Mouse (Mus musculus): ENCODE data around the gene Btnl6.
"Not testable (repeated sequence)": the region's sequence is repeated elsewhere in the genome, so short reads cannot be mapped to it uniquely, and the experiment has no call there.

Btnl6 gene

GRCm38 (mm10) chr17:34517252-34517651 lies at the start of gene Btnl6:
Btnl6 (minus strand) TSS chr17:34517352.
- no peak for DNase-seq (ENCODE audit: low read depth, low spot score)

GRCm38 (mm10) chr17:34564796-34565195 lies 47.6 kb upstream of the Btnl6 start:
- no peak for DNase-seq (ENCODE audit: low read depth, low spot score)

- DNase-seq (ENCODE audit: low read depth, low spot score): no peak
These were observed 46.9 kb upstream of the Btnl6 start, which contains the start of gene Notch4 for GRCm38 (mm10) chr17:34564003-34564421. Notch4 (plus strand) TSS chr17:34564268.

GRCm38 (mm10) chr17:34563354-34563753 lies 46.2 kb upstream of the Btnl6 start:
- DNase-seq (ENCODE audit: low read depth, low spot score): no peak

GRCm38 (mm10) chr17:34562595-34562994 lies 45.4 kb upstream of the Btnl6 start:
- DNase-seq (ENCODE audit: low read depth, low spot score): no peak

- no peak for DNase-seq (ENCODE audit: low read depth, low spot score)
These were observed 44.0 kb upstream of the Btnl6 start for GRCm38 (mm10) chr17:34561200-34561599.

GRCm38 (mm10) chr17:34560438-34560837 lies 43.3 kb upstream of the Btnl6 start:
- DNase-seq (ENCODE audit: low read depth, low spot score): no peak

GRCm38 (mm10) chr17:34559895-34560294 lies 42.7 kb upstream of the Btnl6 start:
- no peak for DNase-seq (ENCODE audit: low read depth, low spot score)

GRCm38 (mm10) chr17:34559116-34559515 lies 42.0 kb upstream of the Btnl6 start:
- no peak for DNase-seq (ENCODE audit: low read depth, low spot score)

- DNase-seq (ENCODE audit: low read depth, low spot score): no peak
These were observed 40.3 kb upstream of the Btnl6 start for GRCm38 (mm10) chr17:34557411-34557810.

- DNase-seq (ENCODE audit: low read depth, low spot score): no peak
These were observed 39.3 kb upstream of the Btnl6 start for GRCm38 (mm10) chr17:34556406-34556805.

- DNase-seq (ENCODE audit: low read depth, low spot score): peak; percentile 57
These were observed 38.3 kb upstream of the Btnl6 start for GRCm38 (mm10) chr17:34555483-34555882.

GRCm38 (mm10) chr17:34549843-34550242 lies 32.7 kb upstream of the Btnl6 start:
- DNase-seq (ENCODE audit: low read depth, low spot score): no peak

- no peak for DNase-seq (ENCODE audit: low read depth, low spot score)
These were observed 32.0 kb upstream of the Btnl6 start for GRCm38 (mm10) chr17:34549156-34549555.

GRCm38 (mm10) chr17:34547601-34548000 lies 30.4 kb upstream of the Btnl6 start:
- no peak for DNase-seq (ENCODE audit: low read depth, low spot score)

GRCm38 (mm10) chr17:34546797-34547196 lies 29.6 kb upstream of the Btnl6 start:
- no peak for DNase-seq (ENCODE audit: low read depth, low spot score)

GRCm38 (mm10) chr17:34543567-34543966 lies 26.4 kb upstream of the Btnl6 start:
- DNase-seq (ENCODE audit: low read depth, low spot score): not testable (repeated sequence)

- no peak for DNase-seq (ENCODE audit: low read depth, low spot score)
These were observed 15.5 kb upstream of the Btnl6 start for GRCm38 (mm10) chr17:34532671-34533070.

GRCm38 (mm10) chr17:34519001-34519400 lies 1.8 kb upstream of the Btnl6 start:
- DNase-seq (ENCODE audit: low read depth, low spot score): no peak

- DNase-seq (ENCODE audit: low read depth, low spot score): not testable (repeated sequence)
These were observed 1.4 kb upstream of the Btnl6 start for GRCm38 (mm10) chr17:34518571-34518970.

GRCm38 (mm10) chr17:34517795-34518194 lies 643 bp upstream of the Btnl6 start:
- no peak for DNase-seq (ENCODE audit: low read depth, low spot score)

- no peak for DNase-seq (ENCODE audit: low read depth, low spot score)
These were observed 638 bp downstream of the Btnl6 start for GRCm38 (mm10) chr17:34516514-34516913.

GRCm38 (mm10) chr17:34511723-34512122 lies 5.4 kb downstream of the Btnl6 start:
- not testable (repeated sequence) for DNase-seq (ENCODE audit: low read depth, low spot score)

GRCm38 (mm10) chr17:34507591-34507990 lies 9.6 kb downstream of the Btnl6 start:
- DNase-seq (ENCODE audit: low read depth, low spot score): no peak

Data from retina, adult 2 months (tissue).